Mouse (Mus musculus) CH12.LX (cell line): ENCODE measurements around the gene Hsd17b2. TPM values are rescaled to one million over a fixed set of nuclear protein-coding genes. Genes with fewer than 3 reads are reported as not detected.

Experiments used
- DNase-seq: peaks from one replicate; pipeline ENCODE4 v3.0.0-alpha.2; 2013; ENCODE audit errors: extremely low read depth
- H3K27ac ChIP-seq: 2 replicates; pipeline ENCODE4 v1.5.1; 2012; ENCODE audit warnings: low read depth, mild to moderate bottlenecking, control low read depth, moderate library complexity; ENCODE audit not compliant: insufficient read depth
- H3K27me3 ChIP-seq: replicated peaks from 2 replicates; pipeline ENCODE3; 2012; ENCODE audit warnings: inconsistent platforms
- H3K36me3 ChIP-seq, 2 experiments: replicated peaks in 1 of 2; 2 replicates each; pipeline versions ENCODE3 to v1.6.1; 2012; ENCODE audit warnings: inconsistent platforms in 1 of 2, low read length in 1 of 2, mild to moderate bottlenecking in 1 of 2, mixed read lengths in 1 of 2, moderate library complexity in 1 of 2; ENCODE audit not compliant: control insufficient read depth in 1 of 2, insufficient read depth in 1 of 2
- H3K4me1 ChIP-seq, 2 experiments: 2 replicates each; pipeline ENCODE4 v1.6.1; 2012; ENCODE audit warnings: inconsistent platforms in 1 of 2, moderate library complexity in 1 of 2; ENCODE audit not compliant: insufficient read depth in 2 of 2, control insufficient read depth in 1 of 2
- H3K4me2 ChIP-seq: 2 replicates; pipeline ENCODE4 v1.6.1; 2012; ENCODE audit warnings: low read depth, mild to moderate bottlenecking, control low read depth; ENCODE audit not compliant: poor library complexity, insufficient read depth, severe bottlenecking
- H3K4me3 ChIP-seq, 3 experiments: fragments of 150-350 bp in 1 of 3; sonication (generic) in 1 of 3; replicated peaks in 1 of 3; 2 replicates each; pipeline versions ENCODE3 to v1.5.1; 2011 to 2012; ENCODE audit warnings: low read depth in 2 of 3, low read length in 2 of 3, mild to moderate bottlenecking in 2 of 3, moderate library complexity in 2 of 3, control low read depth in 1 of 3, improper control_type of control experiment in 1 of 3, inconsistent platforms in 1 of 3, mixed read lengths in 1 of 3; ENCODE audit not compliant: poor library complexity in 1 of 3
- H3K79me2 ChIP-seq: replicated peaks from 2 replicates; pipeline ENCODE4 v1.6.1; 2012; ENCODE audit warnings: mild to moderate bottlenecking, moderate library complexity; ENCODE audit not compliant: control insufficient read depth, poor library complexity, insufficient read depth, severe bottlenecking; ENCODE audit errors: extremely low read depth
- H3K9ac ChIP-seq: 2 replicates; pipeline ENCODE4 v1.6.1; 2012; ENCODE audit warnings: low read depth, mild to moderate bottlenecking, control low read depth, moderate library complexity; ENCODE audit not compliant: insufficient read depth
- H3K9me3 ChIP-seq: replicated peaks from 2 replicates; pipeline ENCODE3; 2012; ENCODE audit warnings: low read length, inconsistent platforms, mixed read lengths
- CHD1 ChIP-seq: IDR thresholded peaks from 2 replicates; pipeline ENCODE4 v1.6.1; 2012; ENCODE audit warnings: low read depth, low read length, improper control_type of control experiment, inconsistent platforms
- ELF1 ChIP-seq: IDR thresholded peaks from 2 replicates; pipeline ENCODE4 v1.6.1; 2014; ENCODE audit warnings: low read depth, mild to moderate bottlenecking, inconsistent platforms, low read length, improper control_type of control experiment
- HCFC1 ChIP-seq: IDR thresholded peaks from 2 replicates; pipeline ENCODE4 v1.6.1; 2012; ENCODE audit warnings: low read depth, mild to moderate bottlenecking, inconsistent platforms, low read length, improper control_type of control experiment
- JUN ChIP-seq: IDR thresholded peaks from 2 replicates; pipeline ENCODE4 v1.6.1; 2011; ENCODE audit warnings: low read depth, mild to moderate bottlenecking, low read length, improper control_type of control experiment, moderate library complexity; ENCODE audit not compliant: insufficient read depth
- JUND ChIP-seq: conservative IDR thresholded peaks from 2 replicates; pipeline ENCODE4 v1.6.1; 2011; ENCODE audit warnings: low read depth, low read length, improper control_type of control experiment
- KAT2A ChIP-seq: IDR thresholded peaks from 2 replicates; pipeline ENCODE4 v1.6.1; 2012; ENCODE audit warnings: low read length, improper control_type of control experiment, inconsistent platforms; ENCODE audit not compliant: insufficient replicate concordance
- MAFK ChIP-seq: IDR thresholded peaks from 2 replicates; pipeline ENCODE4 v1.6.1; 2011; ENCODE audit warnings: low read length, improper control_type of control experiment; ENCODE audit not compliant: insufficient replicate concordance
- MXI1 ChIP-seq: IDR thresholded peaks from 2 replicates; pipeline ENCODE4 v1.6.1; 2011; ENCODE audit warnings: mild to moderate bottlenecking, low read depth, low read length, improper control_type of control experiment
- MYC ChIP-seq: IDR thresholded peaks from 2 replicates; pipeline ENCODE4 v1.6.1; 2011; ENCODE audit warnings: low read depth, mild to moderate bottlenecking, improper control_type of control experiment, low read length
- NELFE ChIP-seq: IDR thresholded peaks from 2 replicates; pipeline ENCODE4 v1.6.1; 2011; ENCODE audit warnings: low read depth, low read length, improper control_type of control experiment
- PAX5 ChIP-seq: IDR thresholded peaks from 2 replicates; pipeline ENCODE4 v1.6.1; 2012; ENCODE audit warnings: low read length, inconsistent platforms, mixed read lengths
- POLR2A ChIP-seq: IDR thresholded peaks from 2 replicates; pipeline ENCODE4 v1.6.1; 2011; ENCODE audit warnings: low read depth, mild to moderate bottlenecking, improper control_type of control experiment, low read length
- POLR2AphosphoS2 ChIP-seq: IDR thresholded peaks from 2 replicates; pipeline ENCODE4 v1.6.1; 2011; ENCODE audit warnings: low read depth, low read length, improper control_type of control experiment
- RCOR1 ChIP-seq: conservative IDR thresholded peaks from 2 replicates; pipeline ENCODE4 v1.6.1; 2012; ENCODE audit warnings: low read depth, mild to moderate bottlenecking, inconsistent platforms, low read length, improper control_type of control experiment
- TCF12 ChIP-seq: IDR thresholded peaks from 2 replicates; pipeline ENCODE4 v1.6.1; 2014; ENCODE audit warnings: low read depth, mild to moderate bottlenecking, inconsistent platforms, low read length, improper control_type of control experiment
- UBTF ChIP-seq: IDR thresholded peaks from 2 replicates; pipeline ENCODE4 v1.6.1; 2012; ENCODE audit warnings: low read depth, mild to moderate bottlenecking, inconsistent platforms, low read length, improper control_type of control experiment, moderate library complexity
- USF1 ChIP-seq: IDR thresholded peaks from 2 replicates; pipeline ENCODE4 v1.6.1; 2014; ENCODE audit warnings: low read depth, mild to moderate bottlenecking, inconsistent platforms, low read length, improper control_type of control experiment
- ZKSCAN1 ChIP-seq: IDR thresholded peaks from 2 replicates; pipeline ENCODE4 v1.6.1; 2012; ENCODE audit warnings: low read depth, inconsistent platforms, low read length, improper control_type of control experiment, borderline replicate concordance
- ZNF384 ChIP-seq: IDR thresholded peaks from 2 replicates; pipeline ENCODE4 v1.6.1; 2012; ENCODE audit warnings: low read depth, low read length, improper control_type of control experiment, inconsistent platforms
- dilution Hi-C: fragments of 300-500 bp; cut with MboI; formaldehyde crosslinking; loops from 2 replicates; pipeline ENCODE4 v1.14.3; 2020; ENCODE audit warnings: low sequenced_read_pairs; ENCODE audit not compliant: extremely low pct_unique_long_range_greater_than_20kb, extremely low pct_ligation_motif_present
- in situ Hi-C: fragments of 300-500 bp; cut with MboI; formaldehyde crosslinking; loops from 3 replicates; pipeline ENCODE4 v1.14.3; 2019; ENCODE audit warnings: low sequenced_read_pairs, low pct_ligation_motif_present, low pct_unique_long_range_greater_than_20kb, mixed read lengths
- polyA plus RNA-seq: library from polyadenylated mRNA; unstranded; fragments of >175 nt; gene quantifications from 2 replicates; pipeline ENCODE4 v1.2.1, GENCODE M21; 2012; ENCODE audit warnings: low read depth; ENCODE audit not compliant: insufficient read length
- total RNA-seq, 2 experiments: library from RNA; depleted of rRNA; stranded (reverse); fragments of 300-350 nt in 1 of 2; fragments of >200 nt in 1 of 2; gene quantifications; 2 replicates each; pipeline ENCODE4 v1.2.3; 2012 to 2014

Gene Hsd17b2
- total and polyA plus RNA-seq, 3 experiments: not detected

DNA sequence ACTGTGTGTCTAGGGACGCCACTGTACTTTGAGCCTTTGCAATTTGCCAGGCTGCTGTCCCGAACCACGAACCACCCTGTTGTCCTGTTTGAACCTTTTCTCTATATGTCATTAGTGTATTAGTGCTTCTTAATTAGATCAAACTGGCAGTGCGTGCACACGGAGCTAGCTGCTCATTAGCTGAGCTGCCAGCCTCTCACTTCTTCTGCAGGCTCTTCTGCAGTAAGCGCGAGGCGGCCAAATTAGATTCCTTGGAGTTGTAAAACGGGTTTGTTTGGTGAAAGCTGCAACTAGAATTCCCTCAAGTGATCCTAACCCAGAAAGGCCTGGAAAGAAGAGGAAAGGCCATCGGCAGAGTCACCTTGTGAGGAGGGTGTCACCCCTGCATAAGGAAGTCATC lies 997 bp downstream of the Hsd17b2 start:
- Histone ChIP-seq H3K79me2 (no peaks in the 10 kb centered on the region), H3K9me3 (no peaks in the 10 kb centered on the region), H3K9ac (no peak overlapping the region), H3K4me2 (no peak overlapping the region), H3K36me3 (no peaks in the 10 kb centered on the region), H3K27me3 (no peaks in the 10 kb centered on the region), H3K27ac (no peak overlapping the region), H3K4me1 (peaks cover 3 to 25% of the 10 kb centered on the region in 2 experiments; a peak in 3 of 4 replicates), H3K4me3 (no peak overlapping the region)
- no peak for DNase-seq
- dilution Hi-C loops: no loop called here
- TF ChIP-seq MAFK (no peak), CHD1 (no peak), ELF1 (no peak), ZNF384 (no peak), ZKSCAN1 (no peak), POLR2A (no peak), MXI1 (no peak), JUND (no peak), RCOR1 (no peak), UBTF (no peak), JUN (no peak), HCFC1 (no peak), MYC (no peak), TCF12 (no peak), KAT2A (no peak)
- in situ Hi-C loops: no loop called here

DNA sequence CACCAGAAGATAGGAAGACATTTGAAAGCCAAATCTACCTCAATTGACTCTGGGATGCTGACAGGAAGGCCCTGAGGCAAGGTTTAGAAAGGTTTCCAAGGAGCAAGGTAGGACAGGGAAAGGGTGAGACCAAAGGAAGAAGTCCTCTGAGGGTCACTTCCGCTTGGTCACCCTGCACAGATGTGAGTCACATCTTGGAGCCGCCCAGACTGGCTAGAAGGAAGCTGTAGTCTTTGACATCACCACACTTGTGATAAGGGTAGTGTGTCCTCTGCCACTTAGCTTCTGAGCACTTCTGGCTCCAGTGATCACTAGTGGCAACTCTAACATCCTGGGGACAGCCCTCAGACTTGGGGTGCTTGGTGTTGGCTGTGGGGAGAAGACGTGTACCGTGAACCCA lies 4.4 kb downstream of the Hsd17b2 start:
- Histone ChIP-seq H3K9me3 (no peaks in the 10 kb centered on the region), H3K9ac (no peak overlapping the region), H3K27me3 (no peaks in the 10 kb centered on the region), H3K27ac (no peak overlapping the region), H3K4me3 (no peak overlapping the region), H3K4me2 (no peak overlapping the region), H3K4me1 (peaks cover 3 to 18% of the 10 kb centered on the region in 2 experiments; a peak in 3 of 4 replicates), H3K36me3 (no peaks in the 10 kb centered on the region), H3K79me2 (no peaks in the 10 kb centered on the region)
- no peak for DNase-seq
- dilution Hi-C loops: no loop called here
- TF ChIP-seq POLR2AphosphoS2 (no peak), ELF1 (no peak), NELFE (no peak), USF1 (no peak), PAX5 (no peak)
- in situ Hi-C loops: no loop called here
